Mouse (Mus musculus): ENCODE results near the gene Acsm2.

DNA sequence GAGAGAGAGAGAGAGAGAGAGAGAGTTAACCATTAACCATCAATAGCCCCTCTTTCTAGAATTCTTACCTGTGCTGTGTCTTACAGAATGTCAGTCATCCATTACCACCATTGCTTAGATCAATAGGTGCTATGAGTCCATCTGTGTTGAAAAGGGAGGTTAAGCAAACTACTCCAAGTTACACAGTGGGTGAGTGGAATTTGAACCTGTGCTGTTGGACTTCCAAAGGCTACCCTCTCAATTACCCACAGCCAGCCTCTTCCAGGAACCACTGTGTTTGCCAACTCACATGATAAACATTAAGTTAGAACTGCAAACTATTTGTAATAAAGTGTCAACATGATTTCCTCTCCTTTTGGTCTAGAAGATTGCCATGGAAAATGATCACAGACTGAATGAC, 66.0 kb downstream of the Acsm2 start:
- TF ChIP-seq EP300 (IDR thresholded peaks at IDR 0.05; ENCODE audit: low read depth in 1 of 2, low read length in 2 of 2) (no peak), CTCF (IDR thresholded peaks at IDR 0.05 in 2 of 3, conservative IDR thresholded peaks at IDR 0.05 in 1 of 3; ENCODE audit: control insufficient read depth in 1 of 3, insufficient read depth in 1 of 3, low read depth in 2 of 3, low read length in 3 of 3, poor library complexity in 1 of 3, severe bottlenecking in 1 of 3) (no peak), KAT2A (conservative IDR thresholded peaks at IDR 0.05; ENCODE audit: low read depth, low read length) (no peak), POLR2A (IDR thresholded peaks at IDR 0.05; ENCODE audit: control insufficient read depth in 1 of 2, insufficient read depth in 1 of 2, low read depth in 1 of 2, low read length in 2 of 2, poor library complexity in 1 of 2) (no peak), JUND (IDR thresholded peaks at IDR 0.05; ENCODE audit: low read depth, low read length) (no peak), TCF12 (IDR thresholded peaks at IDR 0.05; ENCODE audit: low read depth, low read length) (no peak), MAX (IDR thresholded peaks at IDR 0.05; ENCODE audit: low read length) (no peak), NRF1 (IDR thresholded peaks at IDR 0.05; ENCODE audit: insufficient read depth, low read depth, low read length, poor library complexity, severe bottlenecking) (no peak), SIN3A (IDR thresholded peaks at IDR 0.05; ENCODE audit: low read length) (no peak), CHD1 (IDR thresholded peaks at IDR 0.05; ENCODE audit: low read depth, low read length) (no peak), USF1 (IDR thresholded peaks at IDR 0.05; ENCODE audit: low read depth, low read length) (no peak), SMC3 (IDR thresholded peaks at IDR 0.05; ENCODE audit: low read depth, low read length) (no peak), POLR2AphosphoS2 (IDR thresholded peaks at IDR 0.05; ENCODE audit: low read length) (no peak), ELF1 (IDR thresholded peaks at IDR 0.05; ENCODE audit: low read depth, low read length) (no peak)

Data from MEL (cell line).